Mouse (Mus musculus) megakaryocyte progenitor cell, adult 5-6 weeks (primary cell): ENCODE measurements around the gene Rgp1. TPM values are rescaled to one million over a fixed set of nuclear protein-coding genes. Genes with fewer than 3 reads are reported as not detected.
"Not testable (repeated sequence)": the region's sequence is repeated elsewhere in the genome, so short reads cannot be mapped to it uniquely, and the experiment has no call there.

Experiments used
- ATAC-seq: replicated peaks from 2 replicates; pipeline ENCODE4 v1.8.0; 2016; ENCODE audit warnings: mild to moderate bottlenecking, moderate TSS enrichment, inconsistent platforms; ENCODE audit not compliant: poor library complexity
- total RNA-seq, 2 experiments: library from RNA; stranded (forward) in 1 of 2; stranded (reverse) in 1 of 2; fragments of 157-497, 149-512 nt in 1 of 2; fragments of 200-1000 nt in 1 of 2; gene quantifications; 2 replicates each; pipeline versions ENCODE4 v1.2.3 to v1.2.4; 2015 to 2017

Rgp1 gene
- total RNA-seq, 2 experiments from 2014 or later = 14.5 to 20.6 TPM

DNA sequence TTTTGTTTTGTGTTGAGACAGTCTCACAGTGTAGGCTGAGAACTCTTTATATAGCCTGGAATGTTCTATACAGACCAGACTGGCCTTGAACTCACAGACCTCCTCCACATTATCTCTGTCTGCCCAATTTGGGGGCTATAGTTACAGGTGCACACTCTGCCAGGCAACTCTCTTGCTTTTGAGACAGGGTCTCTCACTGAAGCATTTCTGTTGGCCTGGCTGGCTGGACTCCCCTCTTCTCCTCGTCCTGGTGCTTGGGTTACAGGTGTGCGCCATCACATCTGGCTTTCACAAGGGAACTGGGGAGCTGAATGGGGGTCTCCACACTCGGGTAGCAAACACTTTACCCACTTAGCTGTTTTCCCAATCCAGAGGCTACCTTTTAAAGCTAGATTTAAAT lies 13.4 kb downstream of the Rgp1 start:
- no peak for ATAC-seq

DNA sequence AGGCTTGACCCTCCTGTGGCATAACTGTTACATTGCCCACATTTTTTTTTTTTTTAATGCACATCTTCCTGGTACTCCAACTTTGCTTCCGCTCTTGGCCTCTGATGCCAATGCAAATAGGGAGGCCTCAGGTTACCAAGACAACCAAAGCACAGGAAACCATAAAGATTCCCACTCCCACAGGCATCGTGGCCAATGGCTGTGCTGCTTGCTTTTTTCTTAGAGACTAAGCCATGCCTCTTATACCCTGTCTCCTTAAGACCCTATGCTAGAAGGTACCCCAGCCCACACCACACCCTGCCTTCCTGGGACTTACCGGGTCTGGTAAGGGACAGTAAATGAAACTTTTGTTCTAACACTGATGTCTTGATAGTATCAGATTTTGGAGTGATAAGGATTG lies 14.9 kb downstream of the Rgp1 start:
- ATAC-seq = no peak

DNA sequence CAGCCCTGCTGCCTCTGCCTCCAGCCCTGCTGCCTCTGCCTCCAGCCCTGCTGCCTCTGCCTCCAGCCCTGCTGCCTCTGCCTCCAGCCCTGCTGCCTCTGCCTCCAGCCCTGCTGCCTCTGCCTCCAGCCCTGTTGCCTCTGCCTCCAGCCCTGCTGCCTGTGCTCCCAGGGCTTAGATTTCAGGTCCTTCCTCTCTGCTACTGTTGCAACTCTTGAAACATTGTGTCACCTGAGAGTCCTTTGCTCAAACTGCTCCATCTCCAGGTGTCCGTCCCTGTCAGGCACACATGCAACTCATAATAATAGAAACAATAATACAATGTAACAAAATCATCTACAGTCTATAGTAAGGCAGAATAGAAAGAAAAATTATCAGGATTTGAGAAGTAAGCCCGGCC lies 18.1 kb downstream of the Rgp1 start:
- ATAC-seq = not testable (repeated sequence)

DNA sequence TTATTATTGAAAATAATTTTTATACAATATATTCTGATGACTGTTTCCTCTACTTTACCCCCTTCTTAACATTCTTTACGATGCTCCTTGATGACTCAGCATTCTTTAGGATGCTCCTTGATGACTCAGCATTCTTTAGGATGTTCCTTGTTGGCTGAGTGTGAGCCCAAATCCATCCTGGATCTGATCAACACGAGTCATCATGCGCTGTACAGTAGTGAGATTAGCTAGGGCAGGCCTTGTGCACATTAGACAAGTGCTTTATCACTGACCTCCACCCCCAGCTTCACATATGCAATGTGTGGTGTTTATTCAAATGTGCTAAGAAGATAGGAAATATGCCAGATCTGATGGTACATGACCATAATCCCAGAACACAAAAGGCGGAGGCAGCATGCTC lies 19.7 kb downstream of the Rgp1 start:
- ATAC-seq = peak; percentile 81

DNA sequence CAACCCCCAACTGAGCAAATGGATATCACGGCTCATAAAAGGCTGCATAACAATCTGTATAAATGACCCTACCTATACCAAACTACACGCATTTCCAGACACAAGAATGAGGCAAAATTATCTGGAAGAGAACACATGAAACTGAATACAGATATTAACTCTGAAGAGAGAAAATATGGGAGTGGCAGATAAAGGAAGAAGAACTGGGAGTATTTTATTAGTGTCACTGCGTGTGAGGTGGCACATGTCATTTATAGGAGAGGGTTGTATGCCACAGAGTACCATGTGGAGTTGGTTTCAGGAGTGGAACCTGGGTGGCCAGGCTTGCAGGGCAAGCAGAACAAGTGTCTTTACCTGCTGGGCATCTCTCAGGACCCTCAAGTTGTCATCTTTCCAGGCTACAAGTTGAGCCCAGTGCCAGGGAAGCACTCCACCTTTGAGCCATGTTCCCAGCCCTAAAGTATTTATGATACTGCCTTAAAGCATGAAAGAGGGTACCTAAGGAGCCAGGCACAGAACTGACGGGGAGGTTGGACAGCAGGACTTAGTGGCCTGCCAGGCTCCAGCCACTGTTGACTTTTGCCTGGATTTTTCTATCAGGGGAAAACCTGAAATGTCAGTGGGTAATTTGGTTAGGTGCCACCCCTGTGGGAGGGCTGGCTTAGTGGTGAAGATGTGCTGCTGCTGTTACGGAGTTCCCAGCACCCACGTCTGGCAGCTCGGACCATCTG lies 20.3 kb downstream of the Rgp1 start:
- peak; percentile 56 for ATAC-seq

DNA sequence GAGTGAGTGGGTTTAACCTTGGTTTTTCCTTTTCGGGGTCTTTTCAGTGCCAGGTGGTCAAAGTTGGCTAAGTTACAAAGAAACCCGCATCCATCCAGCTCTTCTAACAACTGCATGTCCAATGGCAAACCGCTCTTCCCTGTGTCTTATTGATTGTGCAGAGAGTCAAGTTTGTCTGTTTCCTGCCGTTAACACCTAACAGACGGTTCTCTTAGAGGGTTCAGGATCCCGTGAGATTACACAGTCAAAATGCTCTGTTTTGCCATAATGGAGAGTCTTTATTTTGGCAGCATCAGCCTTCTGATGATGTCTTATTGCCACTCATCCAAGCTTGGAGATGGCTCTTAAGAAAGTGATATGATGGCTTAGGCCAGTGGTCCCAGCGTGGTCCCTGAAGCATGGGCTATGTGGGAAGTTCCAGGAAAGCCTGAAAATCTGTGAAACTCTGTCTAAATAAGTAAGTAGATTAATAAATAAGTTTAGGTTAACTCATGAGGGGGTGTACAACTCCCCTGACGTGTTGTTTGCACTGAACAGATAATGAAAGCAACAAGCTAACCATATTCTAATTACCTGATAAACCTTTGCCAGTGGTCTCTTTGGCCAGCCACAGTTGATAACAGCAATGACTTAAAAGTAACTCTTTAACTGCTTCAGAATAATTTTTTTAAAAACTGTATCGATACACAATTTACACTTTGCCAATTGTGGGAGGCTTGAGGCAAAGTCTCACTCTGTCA lies 21.9 kb downstream of the Rgp1 start:
- 0 out of 2 replicates have a peak, but pooled peaks have one; percentile 16 for ATAC-seq

DNA sequence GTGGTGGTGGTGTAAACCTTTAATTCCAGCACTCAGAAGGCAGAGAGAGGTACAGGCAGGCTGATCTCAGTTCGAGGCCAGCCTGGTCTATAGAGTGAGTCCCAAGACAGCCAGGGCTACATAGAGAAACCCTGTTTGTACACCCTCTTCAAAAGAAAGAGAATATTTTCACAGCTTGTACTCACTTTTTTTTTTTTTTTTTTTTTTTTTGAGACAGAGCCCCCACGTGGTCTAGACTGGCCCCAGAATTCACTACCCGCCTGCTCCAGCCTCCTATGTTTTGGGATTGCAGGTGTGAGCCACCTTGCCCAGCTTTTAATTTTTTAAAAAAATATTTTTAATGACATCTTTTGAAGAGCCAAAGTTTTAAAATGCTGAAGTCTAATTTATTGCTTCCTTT lies 25.6 kb downstream of the Rgp1 start:
- ATAC-seq = no peak

DNA sequence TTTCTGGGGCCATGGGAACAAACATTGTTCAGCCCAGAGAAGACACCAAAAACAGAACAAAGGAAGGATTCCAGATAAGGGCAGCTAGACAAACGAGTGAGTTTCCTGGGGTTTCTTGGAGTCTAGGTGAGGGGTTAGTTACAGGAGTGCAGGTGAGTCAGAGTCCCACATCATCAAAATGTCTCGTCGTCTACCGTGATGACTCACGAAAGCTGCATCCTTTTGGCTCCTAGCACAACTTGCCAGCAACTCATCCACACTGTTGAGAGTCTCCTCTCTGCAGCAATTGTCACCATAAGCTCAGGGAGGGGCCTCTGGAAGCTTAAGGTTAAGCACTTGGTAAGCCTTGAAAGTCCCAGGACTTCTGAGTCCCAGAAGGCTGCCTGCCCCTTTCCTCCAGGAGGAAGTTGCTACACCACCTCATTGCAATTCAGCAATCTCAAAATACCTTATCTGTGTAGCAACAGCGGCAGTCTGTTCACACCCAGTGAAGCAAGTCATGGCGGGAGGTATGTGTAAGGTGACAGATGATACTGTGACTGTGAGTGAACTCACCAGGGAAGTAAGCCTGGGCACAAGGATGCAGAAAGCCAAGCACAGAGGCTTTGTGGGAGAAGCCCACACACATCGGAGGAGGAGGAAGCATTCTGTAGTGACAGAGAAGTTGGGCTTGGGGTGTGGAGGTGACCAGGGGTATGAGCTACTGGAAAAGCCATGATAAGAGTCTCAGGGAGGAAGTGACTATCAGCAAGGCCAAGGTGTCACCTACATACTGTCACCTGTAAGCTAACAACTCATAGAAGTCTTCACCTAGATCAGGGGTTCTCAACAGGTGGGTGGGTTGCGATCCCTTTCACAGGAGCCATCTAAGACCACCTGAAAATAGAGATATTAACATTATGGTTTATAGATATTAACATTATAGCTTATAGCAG lies 26.5 kb downstream of the Rgp1 start:
- ATAC-seq = peak; percentile 94

DNA sequence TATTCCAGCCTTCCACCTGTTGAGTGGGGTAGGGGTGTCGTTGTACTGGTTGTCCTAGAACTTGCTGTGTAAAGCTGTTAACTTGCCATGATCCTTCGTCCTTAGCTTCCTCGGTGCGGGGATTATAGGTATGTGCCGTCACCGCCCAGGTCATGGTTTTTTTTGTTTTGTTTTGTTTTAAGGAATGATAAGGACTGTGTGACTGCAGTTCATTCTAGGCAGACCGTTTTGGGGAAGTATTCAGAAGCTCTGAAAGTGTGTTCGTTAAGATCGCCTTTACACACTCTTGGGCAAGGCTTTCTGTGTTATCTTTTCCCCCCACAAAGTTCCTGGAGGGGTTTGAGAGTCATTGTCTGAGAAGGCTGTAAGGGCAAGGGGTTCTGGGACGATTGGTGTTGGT lies 34.0 kb downstream of the Rgp1 start:
- ATAC-seq = peak; percentile 81

DNA sequence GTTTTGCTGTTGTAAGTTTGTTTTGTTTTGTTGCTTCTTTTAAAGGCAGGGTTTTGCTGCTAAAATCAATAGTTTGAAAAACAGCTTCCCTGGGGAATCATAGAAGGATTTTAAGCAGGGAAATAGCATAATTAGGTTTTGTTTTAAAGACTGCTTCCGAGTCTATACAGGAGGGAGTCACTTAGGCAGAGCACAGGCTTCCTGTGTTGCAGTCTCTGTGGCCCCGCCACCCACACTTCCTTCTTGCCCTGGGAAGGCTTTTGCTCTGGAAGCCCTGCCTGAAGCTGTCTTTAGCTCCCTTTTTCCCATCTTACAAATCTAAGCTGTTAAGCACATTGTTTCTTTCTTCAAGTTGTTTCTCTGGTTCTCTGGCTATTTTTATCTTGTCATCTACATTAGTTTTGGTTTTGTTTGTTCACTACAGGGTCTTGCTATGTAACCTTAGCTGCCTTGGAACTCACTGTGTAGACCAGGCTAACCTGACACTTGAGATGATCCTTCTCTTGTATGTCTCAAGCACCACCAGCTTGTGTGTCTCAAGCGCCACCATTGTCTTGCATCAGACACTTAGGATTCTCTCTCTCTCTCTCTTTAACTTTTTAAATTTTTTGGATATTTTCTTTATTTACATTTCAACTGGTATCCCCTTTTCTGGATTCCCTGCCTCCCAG lies 34.7 kb downstream of the Rgp1 start:
- ATAC-seq = peak; percentile 91

DNA sequence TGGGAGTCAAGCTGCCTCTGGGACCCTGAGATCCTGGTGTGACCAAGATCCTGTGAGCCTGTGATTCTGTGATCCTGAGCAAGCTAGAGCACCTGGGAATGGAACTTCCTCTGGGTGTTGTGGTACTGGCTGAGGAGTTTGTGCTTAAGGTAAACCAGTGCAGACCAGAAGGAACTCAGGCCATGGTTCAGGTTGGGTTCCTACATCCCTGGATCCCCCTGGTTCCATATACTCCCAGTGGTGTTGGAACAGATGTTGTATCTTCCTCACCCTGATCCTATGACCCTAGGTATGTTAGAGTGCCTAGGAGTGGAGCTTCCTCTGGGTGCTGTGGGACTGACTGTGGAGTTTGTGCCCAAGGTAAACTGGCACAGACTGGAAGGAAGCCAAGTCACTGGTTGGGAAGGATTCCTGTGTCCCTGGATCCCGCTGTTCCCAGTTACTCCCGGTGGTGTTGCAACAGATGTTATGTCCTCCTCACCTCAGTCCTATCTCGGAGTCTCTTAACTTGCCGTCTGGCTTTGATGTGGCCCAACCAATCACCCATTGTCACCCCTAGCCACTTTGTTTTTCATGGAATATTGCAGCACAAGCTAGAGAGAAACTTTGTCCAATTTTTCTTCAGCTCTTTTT lies 41.7 kb downstream of the Rgp1 start:
- no peak for ATAC-seq

DNA sequence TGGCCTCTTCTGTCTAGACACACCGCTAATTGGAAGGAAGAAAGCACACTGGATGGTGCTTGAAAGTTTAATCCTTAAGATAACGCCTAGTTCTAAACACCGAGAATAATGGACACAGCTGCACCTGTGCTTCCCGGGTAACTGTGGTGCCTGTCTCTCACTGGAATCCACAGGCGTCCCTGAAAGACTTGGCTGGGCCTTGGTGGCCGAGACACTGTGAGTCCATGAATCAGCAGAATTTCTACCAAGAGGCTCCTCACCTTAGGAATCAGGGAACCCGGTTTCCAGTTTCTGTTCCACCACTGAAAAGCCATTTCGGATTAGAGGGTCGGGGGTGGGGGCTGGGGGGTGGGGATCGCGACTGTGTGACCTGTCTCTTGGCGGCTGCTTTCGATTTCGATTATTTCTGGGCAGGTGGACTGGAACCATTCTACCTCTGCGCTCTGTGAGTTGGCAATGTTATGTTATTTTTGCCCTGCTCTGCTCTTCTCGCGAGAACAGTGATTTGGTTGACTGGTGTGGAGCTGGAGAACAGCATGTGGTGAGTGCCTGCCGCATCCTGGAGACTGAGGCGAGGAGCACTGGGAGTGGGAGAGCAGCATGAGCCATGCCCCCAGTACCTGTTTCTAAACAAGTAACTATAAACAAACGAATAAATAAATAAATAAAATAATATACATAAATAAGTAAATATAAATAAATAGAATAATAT lies 50.7 kb downstream of the Rgp1 start:
- no peak; the same call in 1 of the 2 replicates for ATAC-seq

DNA sequence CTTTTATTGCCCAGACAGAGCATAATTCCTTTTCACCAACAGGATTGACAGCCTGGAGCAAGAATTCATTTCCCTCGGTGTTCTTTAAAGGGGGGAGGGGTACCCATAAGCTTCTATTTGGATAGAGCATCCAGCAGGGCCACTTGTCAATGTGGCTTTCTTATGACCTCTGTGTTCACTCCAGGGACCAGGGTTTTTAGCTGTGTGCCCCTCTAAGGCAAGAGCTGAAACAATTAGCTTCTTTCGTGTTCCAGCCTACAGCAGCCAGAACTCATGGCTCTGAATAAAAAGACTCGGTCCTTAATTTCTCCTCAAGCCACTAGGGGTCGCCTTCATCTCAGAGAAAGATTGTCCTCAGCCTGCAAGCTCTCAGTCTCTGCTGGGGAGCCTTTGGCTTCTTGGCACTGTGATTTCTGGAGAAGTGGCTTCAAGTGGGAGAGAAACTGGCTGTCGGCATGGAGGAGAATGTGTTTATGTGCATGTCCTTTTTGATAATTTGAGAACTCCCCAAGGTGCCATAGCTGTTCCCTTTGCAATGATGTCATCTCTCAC lies 51.6 kb downstream of the Rgp1 start:
- peak; percentile 88 for ATAC-seq

DNA sequence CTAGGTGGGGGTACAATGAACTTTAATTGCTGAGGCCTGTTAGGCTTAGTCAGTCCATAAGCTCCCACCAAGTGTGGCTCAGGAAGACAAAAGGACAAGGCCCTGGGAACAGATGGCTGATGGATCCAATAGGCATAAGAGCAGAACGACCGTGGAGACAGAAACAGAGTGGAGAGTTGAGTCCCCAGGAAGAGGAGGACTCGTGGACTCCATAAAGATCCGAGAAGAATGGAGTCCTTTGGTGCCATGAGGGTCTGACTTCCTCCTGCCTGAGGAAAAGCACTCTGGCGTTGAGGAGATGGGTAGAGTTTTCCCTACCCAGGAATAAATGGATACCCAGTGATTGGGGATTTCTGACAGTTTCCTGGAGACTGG lies 52.1 kb downstream of the Rgp1 start:
- ATAC-seq = no peak

DNA sequence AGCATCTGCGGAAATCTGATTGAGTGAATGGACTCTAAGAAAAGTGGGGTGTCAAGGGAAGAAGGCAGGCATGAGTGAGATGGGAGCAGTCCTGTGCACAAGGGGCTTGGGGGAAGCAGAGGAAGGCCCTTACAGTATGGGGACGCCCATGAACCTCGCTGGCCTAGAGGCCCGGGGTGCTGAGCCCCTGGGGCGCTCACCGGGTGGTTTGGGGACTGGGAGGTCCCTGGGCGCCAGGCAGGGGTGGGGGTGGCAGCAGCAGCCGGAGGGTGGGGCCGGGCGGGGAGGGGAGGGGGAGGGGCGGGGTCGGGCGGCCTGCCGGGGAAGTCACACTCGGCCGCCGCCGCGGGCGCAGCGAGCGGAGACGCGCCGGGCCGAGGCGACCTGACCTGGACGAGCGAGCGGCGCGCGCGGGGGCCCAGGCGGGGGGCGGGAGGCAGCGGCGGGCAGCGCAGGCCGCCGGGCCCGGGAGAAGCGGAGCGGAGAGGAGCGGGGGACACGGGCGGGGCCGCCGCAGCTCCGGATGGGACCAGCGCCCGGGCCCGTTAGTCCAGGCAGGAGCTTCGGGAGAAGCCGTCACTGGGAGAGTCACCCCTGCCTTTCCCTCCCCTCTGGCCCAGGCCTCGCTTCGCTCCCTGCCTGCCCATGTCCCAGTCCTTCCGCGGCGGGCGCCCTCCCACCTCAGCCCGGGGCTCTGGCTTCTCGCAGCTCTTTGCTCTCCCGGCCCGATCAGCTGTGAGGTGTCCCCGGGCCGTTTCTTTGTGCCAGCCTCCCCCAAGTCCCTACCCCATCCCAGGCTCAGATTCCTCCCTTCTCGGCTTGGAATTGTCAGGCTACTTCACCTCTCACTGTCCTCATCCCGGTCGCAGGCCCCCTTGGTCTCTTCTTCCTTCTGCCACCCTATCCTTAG lies 52.8 kb downstream of the Rgp1 start, which contains the start of gene Npr2:
Gene Npr2 (plus strand): TSS at position 890 of the 910 bp plus-strand sequence.
- ATAC-seq = no peak

DNA sequence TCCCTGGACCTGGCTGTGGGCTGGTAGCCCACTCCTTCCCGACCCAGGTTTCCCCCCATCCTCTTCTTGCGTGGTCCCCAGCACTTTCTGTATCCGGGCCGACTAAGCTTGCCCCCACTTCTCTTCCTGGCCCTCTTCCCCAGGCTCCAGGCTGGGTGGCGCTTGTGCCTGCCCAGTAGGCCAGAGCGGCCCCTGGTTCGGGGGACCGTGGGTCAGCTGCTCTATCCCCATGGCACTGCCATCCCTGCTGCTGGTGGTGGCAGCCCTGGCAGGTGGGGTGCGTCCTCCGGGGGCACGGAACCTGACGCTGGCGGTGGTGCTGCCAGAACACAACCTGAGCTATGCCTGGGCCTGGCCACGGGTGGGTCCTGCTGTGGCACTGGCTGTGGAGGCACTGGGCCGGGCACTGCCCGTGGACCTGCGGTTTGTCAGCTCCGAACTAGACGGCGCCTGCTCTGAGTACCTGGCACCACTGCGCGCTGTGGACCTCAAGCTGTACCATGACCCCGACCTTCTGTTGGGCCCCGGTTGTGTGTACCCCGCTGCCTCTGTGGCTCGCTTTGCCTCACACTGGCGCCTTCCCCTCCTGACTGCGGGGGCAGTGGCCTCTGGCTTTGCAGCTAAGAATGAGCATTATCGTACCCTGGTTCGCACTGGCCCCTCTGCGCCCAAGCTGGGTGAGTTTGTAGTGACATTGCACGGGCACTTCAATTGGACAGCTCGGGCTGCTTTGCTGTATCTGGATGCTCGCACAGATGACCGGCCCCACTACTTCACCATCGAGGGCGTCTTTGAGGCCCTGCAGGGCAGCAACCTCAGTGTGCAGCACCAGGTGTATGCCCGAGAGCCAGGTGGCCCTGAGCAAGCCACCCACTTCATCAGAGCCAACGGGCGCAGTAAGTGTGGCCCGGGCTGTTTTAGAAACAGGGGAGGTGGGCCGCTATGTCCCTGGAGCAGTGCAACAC lies 53.7 kb downstream of the Rgp1 start:
- ATAC-seq = no peak

DNA sequence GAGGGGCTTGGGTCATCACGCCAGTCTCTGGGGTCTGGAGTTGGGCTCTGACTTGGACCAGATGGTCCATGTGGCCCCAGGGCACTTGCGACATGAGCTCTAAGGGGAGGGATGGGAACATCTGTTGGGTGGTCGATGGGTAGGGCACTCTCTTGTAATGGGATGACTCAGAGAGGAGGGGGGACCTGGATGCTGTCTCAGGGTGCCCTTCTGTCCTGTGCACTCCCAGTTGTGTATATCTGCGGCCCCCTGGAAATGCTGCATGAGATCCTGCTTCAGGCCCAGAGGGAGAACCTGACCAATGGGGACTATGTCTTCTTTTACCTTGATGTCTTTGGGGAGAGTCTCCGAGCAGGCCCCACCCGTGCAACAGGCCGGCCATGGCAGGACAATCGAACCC lies 54.8 kb downstream of the Rgp1 start:
- no peak for ATAC-seq
